Mouse (Mus musculus): ENCODE results near the gene Abhd8.
A peak's percentile ranks its signal among the peaks of the same experiment; 100 is the strongest.

Abhd8 gene

GRCm38 (mm10) chr8:71463188-71464033, at the start of gene Abhd8:
Gene Abhd8 (minus strand): TSS chr8:71463655.
- peak; percentile 97 to 98 for DNase-seq (ENCODE audit: low spot score in 2 of 2)

DNA sequence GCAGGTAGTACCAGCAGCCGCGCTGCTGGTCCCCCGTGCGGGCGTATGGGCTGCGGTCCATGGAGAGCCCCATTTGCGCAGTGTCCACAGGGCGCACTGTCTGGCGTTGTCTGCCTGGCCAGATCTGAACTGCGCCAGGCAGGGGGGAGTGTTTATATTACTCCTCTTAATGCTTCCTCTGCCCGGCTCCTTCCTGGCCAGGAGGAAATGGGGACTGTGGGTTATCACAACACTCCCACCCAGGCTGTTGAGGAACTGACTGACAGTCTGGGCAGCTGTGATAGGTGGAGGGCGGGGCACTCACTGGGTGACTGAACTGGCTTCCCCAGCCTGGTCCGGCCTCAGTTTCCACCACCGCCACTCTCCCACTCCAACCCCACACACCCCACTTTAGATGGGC, 48.2 kb upstream of the Abhd8 start, which contains the start of gene Plvap:
TSS of gene Plvap (minus strand) at position 109 of the 400 bp plus-strand sequence.
- no peak for DNase-seq (ENCODE audit: low spot score in 2 of 2)

- peak in 1 of 2 experiments; percentile 48 for DNase-seq (ENCODE audit: low spot score in 2 of 2)
These were observed 45.9 kb upstream of the Abhd8 start for GRCm38 (mm10) chr8:71509316-71509715.

- peak; percentile 76 to 84 for DNase-seq (ENCODE audit: low spot score in 2 of 2)
These were observed 44.2 kb upstream of the Abhd8 start for GRCm38 (mm10) chr8:71507589-71508104.

- DNase-seq (ENCODE audit: low spot score in 2 of 2) = peak in 1 of 2 experiments; percentile 59
These were observed 42.5 kb upstream of the Abhd8 start for GRCm38 (mm10) chr8:71505979-71506378.

GRCm38 (mm10) chr8:71505326-71505725, 41.9 kb upstream of the Abhd8 start:
- DNase-seq (ENCODE audit: low spot score in 2 of 2) = no peak

DNA sequence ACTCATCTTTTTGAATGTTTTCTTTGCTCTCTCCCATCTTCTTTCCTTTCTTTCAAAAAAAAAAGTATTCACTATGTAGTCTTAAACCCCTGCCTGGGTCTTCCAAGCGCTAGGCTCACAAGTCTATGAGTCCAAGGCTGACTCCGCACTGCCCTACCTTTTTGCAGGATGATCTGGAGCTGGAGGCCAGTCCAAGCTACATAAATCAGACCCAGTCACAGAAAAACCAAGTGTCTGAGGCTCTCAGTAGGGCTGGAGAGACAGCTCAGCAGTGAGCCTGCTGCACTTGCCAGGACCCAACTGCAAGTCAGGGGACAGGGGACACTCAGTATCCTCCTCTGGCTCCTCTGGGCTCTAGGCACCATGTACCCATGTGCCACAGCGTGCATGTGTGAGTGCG, 40.9 kb upstream of the Abhd8 start:
- no peak for DNase-seq (ENCODE audit: low spot score in 2 of 2)

DNA sequence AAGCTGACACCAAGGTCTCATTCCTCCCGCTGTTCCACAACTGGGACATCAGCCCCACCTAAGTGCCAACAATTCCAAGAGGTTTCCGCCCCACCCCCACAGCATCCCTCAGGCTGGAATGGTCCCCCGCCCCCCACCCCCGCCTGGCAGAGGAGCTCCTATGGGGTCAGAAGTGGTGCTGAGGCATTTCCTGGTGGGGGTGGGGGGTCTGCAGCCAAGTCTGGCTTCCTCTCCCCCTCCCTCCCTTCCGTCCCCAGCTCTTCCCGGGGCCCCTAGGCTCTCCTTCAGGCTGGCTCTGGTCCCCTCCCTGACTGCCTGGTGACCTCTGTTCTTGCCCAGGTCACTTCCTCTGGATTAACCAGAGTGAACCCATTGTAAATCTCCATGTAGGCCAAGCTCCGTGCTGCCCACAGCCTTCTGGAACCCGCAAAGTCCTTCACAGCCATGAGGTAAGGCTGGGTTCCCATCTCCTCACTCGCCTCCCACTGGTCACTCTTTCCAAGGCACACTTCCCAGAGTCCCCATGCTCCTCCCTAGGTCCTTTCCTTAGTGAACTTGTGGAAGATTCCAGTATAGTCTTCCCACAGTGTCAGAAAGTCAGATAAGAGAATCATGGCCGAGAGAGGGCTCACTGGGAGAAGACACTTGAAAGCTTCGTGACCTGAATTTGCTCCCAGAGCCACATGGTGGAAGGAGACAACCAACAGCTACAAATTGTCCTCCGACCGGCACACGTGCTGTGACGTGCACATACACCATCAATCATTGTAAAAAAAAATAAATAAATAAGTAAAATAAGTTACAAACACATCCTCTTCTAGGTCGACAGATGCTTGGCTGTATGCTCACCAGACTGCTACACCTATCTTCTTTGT, 35.6 kb upstream of the Abhd8 start:
- no peak for DNase-seq (ENCODE audit: low spot score in 2 of 2)

GRCm38 (mm10) chr8:71497881-71498501, 34.5 kb upstream of the Abhd8 start:
- DNase-seq (ENCODE audit: low spot score in 2 of 2) = peak; percentile 66 to 79

- DNase-seq (ENCODE audit: low spot score in 2 of 2) = no peak
These were observed 33.7 kb upstream of the Abhd8 start for GRCm38 (mm10) chr8:71497077-71497645.

- DNase-seq (ENCODE audit: low spot score in 2 of 2) = peak; percentile 93 to 94
These were observed 33.0 kb upstream of the Abhd8 start for GRCm38 (mm10) chr8:71496481-71496880.

DNA sequence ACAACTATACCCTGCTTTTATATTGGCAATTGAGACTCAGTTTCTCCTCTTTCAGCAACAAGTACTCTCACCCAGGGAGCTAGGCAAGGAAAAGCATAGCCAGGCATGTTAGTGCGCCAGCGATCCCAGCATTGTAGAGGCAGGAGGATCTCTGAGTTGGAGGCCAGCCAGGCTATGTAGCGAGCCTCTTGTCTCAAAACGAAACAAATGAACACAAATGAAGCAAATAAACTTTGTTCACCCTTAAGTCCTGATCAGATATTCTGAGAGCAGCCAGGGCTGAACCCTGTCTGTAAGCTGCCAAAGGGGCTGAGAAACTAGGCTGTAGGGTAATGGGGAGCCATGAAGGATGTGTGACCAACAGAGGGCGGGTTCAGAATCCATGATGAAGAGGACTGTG, 32.4 kb upstream of the Abhd8 start:
- no peak for DNase-seq (ENCODE audit: low spot score in 2 of 2)

DNA sequence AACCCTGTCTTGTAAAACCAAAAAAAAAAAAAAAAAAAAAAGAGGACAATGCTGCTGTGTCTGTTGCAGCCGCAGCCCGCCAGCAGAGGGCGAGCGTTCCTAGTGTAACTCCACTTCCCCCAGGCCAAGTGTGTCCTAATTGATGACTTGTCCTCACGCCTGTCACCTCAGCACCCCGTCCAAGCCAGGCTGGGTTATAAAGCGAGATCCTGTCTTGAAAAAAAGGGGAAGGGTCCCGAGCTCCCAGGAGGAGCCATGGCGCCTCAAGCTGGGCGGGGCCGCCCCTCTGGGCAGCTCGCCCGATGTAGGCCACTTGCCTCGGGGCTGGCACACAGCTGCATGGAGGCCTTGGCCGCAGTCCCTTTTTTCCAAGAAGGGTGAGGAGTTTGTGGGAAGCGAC, 31.6 kb upstream of the Abhd8 start:
- DNase-seq (ENCODE audit: low spot score in 2 of 2) = peak; percentile 78 to 85

DNA sequence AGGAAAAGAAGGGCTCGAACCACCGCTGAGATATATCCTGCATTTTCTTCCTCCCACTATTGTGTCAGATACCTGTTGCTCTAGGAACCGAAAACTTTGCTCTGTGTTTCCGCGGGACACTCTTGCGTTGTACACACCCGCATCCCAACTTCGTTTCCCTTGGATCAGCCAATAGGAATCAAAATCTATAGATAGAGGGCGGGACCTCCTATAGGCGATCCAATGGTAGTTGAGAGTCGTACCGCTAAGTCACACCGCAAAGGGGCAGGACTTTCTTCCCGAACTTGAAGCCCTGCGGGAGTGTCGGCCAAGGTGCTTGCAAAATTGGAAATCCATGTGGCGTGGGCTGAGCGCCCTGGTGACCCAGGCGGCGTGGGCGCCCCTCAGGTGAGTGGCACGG, 25.0 kb upstream of the Abhd8 start:
- DNase-seq (ENCODE audit: low spot score in 2 of 2) = peak; percentile 93 to 95

- DNase-seq (ENCODE audit: low spot score in 2 of 2) = peak; percentile 80 to 86
These were observed 24.4 kb upstream of the Abhd8 start, which contains the start of gene Gtpbp3 for GRCm38 (mm10) chr8:71487691-71488445. Gene Gtpbp3 (plus strand): TSS chr8:71488103.

- DNase-seq (ENCODE audit: low spot score in 2 of 2) = no peak
These were observed 22.7 kb upstream of the Abhd8 start for GRCm38 (mm10) chr8:71486136-71486529.

DNA sequence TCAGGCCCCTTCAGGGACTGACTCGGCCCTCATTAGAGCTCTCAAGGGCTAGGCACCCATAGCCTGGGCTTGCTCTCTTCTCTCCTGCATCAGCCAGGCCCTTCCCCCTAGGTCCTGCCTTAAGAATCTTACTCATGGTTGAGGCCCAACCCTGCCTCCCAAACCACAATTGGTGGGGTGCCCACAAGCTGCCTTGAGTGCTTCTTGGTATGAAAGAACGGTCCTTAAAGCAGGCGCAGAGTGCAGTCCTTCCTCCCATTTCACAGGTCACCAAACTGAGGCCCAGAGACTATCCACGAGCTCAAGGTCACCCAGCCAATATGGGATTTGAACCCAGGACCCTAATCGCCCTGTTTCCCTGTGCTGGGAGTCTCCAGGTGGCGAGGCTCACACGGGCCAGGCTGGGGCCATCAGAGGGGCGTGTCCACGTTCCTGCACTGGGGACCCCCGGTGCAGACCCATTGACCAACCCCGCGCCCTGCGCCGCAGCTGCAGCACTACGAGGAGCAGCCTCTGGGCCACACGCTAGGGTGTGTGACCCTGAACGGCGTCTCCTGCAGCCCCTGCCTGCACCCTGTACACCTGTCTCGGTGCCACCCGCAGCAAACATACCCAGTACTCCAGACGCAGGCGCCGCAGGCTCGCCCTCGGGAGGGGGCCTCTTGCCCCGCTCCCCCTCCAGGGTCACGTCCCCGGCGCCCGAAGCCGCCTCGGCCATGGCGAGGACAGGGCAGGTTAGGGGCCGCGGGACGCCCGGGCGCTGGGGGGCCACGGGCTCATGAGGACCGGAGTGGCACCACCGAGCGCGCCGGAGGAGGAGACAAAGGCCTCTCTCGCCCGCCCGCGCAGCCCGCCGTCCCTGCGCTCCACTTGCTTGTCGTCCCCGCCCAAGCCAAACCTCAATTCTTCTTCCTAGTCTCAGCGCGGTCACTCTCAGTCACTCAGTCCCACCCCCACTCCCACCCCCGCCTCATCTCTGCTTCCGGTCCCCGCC, 22.0 kb upstream of the Abhd8 start, which contains the start of gene Ano8:
TSS of gene Ano8 (minus strand) at position 822 of the 994 bp plus-strand sequence.
- peak; percentile 83 to 87 for DNase-seq (ENCODE audit: low spot score in 2 of 2)

- no peak for DNase-seq (ENCODE audit: low spot score in 2 of 2)
These were observed 21.3 kb upstream of the Abhd8 start for GRCm38 (mm10) chr8:71484736-71485135.

- no peak for DNase-seq (ENCODE audit: low spot score in 2 of 2)
These were observed 20.5 kb upstream of the Abhd8 start for GRCm38 (mm10) chr8:71483932-71484331.

Measured in heart, adult 9 months (tissue).